Mouse (Mus musculus): Measurements from ENCODE around the gene Tspear.

DNA sequence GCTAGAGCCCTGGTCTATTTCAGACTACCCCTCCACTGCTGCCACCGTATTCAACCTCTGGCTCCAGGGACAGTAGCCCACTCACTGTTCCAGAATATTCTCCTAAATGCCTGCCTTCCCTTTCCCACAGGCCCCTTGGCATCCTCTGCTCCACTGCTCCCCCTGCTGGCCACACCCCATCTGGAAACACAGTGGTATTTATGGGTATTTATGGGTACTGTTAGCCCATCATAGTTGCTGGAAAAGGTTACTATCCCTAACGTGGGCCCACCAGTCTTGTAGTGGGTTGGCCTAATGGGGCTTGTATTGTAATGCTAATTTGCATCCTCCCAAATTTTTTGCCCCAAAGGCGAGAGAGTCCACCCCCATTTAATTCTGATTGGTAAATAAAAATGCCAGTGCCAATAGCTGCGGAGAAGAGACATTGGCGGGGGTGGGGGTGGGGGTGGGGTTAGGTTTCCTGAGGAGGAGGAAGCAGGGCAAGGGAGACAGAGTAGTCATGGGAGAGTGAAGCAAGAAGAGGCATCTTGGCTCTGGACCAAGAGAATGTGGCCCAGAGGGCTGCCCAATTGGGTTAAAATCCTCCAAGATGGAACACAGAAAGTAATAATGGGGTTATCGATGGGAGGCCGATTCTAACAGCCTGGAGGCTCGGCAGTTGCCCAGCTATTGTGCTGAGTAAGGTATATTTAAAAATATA lies 230.4 kb downstream of the Tspear start:
- peak; percentile 17 for TF ChIP-seq CTCF (IDR thresholded peaks at IDR 0.05; ENCODE audit: control insufficient read depth, insufficient read depth, insufficient read length)
- TF ChIP-seq MYOD1 (IDR thresholded peaks at IDR 0.05; ENCODE audit: control insufficient read depth, insufficient read length, low read depth) = no peak

Measured in C2C12 (cell line).